Mouse (Mus musculus) retina, adult 2 months (tissue): ENCODE results near the gene Gm11011.

Experiments
- DNase-seq: peaks from one replicate; pipeline ENCODE4 v3.0.0-alpha.2; 2012; ENCODE audit warnings: low read depth, low spot score

The Gm11011 gene

DNA sequence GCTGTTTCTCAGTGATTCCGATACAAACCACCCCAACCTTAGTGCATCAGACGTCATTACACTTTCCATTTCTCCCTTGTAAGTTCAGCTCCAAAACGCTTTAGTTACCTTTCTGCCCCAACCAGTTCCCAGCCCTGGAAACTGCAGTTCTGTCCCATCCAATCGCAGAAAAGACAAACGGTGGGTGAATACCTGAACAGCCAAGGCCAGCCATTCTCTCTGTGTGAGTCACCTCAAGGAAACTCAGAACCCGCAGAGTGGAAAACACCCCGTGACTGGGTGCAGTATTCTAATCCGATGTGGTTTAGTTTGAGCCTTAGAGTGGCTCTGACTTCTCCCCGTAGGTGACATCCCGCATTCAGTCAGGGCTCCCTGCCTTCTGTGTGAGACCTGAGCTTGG is 2.2 kb upstream of the Gm11011 start:
- no peak for DNase-seq

DNA sequence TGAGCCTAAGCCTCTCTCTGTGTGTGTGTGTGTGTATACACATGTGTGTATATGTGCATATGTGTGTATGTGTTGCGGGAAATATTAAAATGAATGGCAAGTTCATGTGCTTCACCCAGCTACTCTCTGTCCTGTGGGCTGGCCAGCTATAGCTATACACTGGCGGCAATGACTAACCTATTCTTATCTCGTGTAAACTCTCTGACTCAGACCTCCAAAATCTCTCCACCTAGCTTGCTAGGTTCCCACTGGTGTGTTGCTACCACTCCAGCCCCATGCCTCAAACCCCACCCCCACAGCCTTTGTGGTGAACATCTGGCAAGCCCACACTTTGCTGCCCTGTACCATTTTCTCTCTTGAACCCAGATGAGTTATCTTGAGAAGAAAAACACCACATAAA is 857 bp downstream of the Gm11011 start:
- DNase-seq = no peak

DNA sequence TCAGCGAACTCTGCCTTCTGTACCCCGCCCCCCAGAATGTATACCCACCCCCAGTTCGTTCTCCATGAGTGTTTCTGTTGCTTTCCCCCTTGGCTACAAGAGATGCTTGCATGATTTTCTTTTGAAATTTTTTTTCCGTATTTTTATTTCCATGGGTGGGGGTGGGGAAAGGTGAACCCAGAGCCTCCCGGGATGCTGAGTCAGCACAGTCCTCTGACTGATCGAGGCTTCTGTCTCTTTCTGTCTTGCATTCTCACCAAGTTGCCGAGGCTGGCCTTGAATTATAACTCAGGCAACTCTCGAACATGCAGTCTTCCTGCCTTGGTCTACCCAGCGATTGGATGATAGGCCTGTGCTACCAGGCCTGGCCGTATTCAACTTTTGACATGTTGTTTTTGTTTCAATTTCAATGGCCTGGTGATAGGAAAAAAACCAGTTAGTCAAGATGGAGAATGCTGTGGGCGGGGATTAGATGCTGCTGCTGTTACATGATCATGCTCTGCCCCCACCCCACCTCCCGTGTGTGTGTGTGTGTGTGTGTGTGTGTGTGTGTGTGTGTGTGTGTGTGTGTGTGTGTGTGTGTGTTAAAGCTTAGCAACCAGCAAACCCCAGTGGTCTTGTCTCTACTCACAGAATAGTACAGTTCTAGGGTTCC is 1.8 kb downstream of the Gm11011 start:
- no peak for DNase-seq

DNA sequence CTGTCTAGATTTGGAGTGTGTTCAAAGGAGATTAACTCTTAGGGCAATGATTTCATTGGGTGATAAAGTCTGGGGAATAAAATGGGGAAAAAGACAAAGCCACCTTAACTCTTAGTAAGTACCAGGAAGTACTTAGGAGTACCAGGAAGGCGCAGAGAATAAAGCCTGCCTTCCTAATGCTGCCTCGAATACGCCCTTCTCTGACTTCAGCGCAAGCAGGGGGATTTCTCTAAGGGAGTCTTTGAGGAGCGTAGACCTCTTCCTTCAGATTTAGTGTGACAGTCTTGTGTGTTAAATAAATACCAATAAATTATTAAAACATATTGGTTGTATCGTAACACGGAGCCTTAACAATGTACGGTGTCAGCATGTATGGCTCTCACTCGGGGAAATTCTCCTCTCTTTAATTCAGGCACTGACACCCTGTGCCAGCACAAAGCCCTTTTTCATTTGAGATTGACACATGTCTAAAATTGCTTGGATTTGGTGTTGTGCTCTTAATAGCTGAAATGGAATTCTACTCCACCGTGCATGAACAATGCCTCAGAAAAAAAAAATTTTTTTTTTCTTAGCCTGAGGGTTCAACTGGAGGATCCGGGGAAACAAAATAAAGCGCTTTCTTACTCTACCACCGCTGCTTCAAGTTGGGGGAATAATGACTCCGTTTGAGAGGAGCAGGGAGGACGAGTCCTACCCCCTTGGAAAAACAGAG is 2.6 kb downstream of the Gm11011 start:
- no peak for DNase-seq

DNA sequence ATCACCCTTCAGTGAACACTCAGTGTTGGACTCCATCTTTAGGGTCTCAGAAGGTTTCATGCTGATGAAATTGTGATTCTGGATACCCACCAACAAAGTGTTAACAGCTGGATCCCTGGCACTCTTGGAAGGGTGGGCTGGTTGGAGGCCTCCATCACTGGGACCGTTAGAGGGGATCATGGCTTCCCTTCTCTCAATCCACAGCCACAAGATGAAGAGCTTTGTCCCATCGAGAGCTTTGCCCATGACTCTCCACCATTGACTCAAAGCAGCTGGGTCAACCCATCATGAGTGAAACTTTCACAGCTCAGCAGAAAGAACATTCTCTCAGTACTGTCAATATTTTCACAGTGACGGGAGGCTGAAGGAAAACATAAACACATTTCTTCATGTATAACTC is 4.1 kb downstream of the Gm11011 start:
- DNase-seq = no peak

DNA sequence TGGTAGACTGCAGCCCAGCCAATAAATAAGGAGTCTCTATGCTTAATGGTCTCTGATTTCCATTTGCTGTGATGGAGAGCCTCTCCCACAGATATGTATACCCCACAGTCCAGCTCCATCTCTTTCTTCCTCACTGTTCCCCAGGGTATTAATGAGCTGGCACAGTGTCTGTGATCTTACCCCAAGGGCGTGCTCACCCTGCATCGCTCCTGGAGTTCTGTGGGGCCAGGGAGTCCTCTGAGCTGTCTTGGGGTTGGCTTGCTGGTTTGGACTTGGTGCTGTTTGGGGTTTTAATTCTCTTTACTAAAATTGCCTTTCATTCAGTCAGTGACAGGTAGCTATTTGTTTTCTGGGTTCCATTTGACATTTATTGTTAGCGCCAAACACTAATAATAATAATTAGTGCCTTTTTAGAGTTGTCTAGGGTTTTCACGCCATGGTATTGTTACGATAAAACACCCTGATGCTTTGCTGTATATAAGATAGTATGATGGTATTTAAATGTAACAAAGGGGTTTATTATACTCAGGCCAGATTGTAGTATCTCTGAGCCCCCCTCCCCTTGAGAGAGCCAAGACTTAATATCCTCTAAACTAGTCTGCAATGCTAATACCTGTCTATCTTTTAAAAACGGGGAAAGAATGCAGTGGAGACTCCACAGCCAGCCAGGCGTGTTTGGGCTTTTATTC is 9.9 kb downstream of the Gm11011 start:
- DNase-seq = no peak

DNA sequence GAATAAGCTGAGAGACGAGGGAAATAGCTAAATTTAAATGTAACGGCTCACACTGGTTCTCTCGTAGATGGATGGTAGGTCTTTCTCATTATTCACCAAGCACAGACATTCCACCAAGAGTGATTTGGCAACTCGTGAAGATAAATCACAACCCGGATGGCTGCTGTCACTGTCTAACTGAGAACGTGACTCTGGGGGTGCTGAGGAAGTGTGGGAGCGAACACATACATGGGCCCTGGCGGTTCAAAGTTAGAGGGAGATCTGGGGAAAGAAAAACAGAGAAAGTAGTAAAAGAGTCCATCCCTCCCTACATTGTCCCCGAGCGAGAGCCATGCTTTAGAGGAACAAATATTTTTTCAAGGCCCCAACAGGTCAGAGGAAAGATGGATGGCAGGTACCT is 17.5 kb downstream of the Gm11011 start:
- DNase-seq = no peak

DNA sequence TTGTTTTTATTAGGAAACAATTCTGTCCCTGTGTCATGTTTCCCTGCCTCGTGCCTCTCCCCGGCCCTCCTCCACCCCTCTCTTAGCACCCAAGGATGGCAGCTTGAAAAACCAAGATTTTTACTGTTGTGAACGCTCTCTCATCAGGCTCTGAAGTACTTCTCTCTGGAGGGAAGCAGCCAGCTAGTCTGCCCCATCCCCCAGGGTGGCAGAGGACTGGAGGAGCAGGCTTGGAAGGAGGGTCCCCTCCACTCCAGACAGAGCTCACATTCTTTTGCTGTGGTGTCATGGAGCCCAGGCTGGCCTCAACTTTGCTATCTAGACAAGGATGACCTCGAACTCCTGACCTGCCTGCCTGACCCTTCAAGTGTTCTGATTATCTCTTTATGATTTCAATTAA is 21.4 kb downstream of the Gm11011 start:
- DNase-seq = no peak

DNA sequence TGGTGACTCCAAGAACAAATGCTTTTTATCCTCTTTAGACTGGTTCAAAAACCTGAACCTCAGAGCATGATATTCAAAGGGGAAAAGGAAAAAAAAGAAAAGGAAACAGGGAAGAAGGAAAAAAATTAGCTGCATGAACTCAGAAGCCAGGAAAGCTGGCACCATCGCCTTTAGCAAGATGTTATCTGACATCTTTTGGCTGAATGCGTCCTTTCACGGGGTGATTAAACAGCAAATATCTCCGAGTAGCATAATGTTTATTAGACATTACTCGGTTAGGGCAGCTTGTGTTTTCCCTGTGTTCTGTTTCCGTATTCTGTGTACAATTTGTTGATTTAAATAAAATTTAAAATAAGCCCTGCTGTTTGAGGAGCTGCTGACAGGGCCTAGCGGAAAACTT is 21.8 kb downstream of the Gm11011 start:
- DNase-seq = no peak

DNA sequence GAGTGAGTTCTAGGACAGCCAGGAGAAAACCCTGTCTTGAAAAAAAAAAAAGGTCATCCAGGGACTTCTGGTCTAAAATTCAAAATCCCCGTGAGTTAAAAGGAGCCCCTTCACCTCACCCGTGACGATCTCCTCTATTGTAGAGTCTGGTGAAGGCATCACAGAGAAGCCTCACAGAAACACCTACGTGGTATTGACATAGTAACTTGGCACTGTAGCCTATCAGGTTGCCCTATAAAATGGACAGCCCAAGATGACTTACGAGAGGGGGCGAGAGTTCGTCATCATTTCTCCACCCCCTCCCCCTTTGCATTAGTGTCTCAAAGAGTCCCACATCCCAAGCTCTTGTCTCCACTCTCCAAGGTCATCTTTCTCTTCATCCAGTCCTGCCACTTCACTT is 41.9 kb downstream of the Gm11011 start:
- no peak for DNase-seq

DNA sequence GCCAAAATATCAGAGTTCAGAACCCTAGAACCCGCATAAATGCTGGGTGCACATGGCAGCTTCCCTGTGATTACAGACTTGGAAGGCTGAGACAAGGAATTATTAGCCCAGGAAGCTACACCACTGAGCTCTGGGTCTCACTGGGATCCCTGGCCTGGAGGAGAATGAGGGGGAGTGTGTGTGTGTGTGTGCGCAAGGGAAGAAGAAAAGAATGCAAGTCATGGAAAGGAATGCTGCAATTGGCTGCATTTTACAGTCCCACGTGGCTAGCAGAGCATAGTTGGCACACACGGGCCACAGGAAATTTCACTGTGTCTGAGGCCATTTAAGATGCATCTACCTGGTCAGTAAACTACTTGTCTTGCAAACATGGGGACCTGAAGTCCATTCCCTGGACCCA is 48.6 kb downstream of the Gm11011 start:
- no peak for DNase-seq
